Mouse (Mus musculus) retina, postnatal 1 day (tissue): ENCODE measurements at regions not wholly inside any gene's neighbourhood (a gene's known extent, or its start where the extent isn't known, plus 50 kb on each side); places are given as distances from the start of the nearest gene placed in this dataset.
A peak's percentile ranks its signal among the peaks of the same experiment; 100 is the strongest.

Experiments used
- DNase-seq: peaks from one replicate; pipeline ENCODE4 v3.0.0-alpha.2; 2012

- DNase-seq = no peak
Measured at GRCm38 (mm10) chr14:61696290-61696842, 89.1 kb downstream of the Kcnrg start.

DNA sequence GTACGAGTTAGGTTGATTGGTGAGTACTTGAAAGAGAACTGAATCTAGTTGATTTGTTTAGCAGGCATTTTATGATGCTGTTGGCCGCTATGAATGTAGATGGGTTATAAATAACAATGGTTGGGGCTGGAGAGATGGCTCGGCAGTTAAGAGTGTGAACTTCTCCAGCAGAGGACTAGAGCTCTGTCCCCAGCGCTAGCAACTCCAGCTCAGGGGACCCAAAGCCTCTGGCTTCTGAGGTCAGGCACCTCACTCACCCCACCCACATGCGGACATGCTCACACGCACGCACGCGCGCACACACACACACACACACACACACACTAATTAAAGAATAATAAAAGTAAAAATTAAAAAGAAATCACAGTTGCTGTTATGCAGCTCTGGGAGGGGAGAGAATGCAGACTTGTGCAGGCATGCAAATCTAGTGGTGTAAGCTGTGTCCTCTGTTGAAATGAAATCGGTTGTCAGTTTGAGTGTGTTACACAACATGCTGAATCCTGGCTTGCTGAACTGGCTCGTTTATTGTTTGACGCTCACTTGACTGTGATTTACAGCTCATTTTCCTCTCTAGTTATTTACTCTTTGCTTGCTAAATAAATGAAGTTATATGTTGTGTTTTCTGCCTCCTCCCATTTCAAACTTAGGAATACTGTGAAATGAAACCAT lies 89.8 kb downstream of the Kcnrg start:
- no peak for DNase-seq

GRCm38 (mm10) chr14:61697704-61698103 lies 90.4 kb downstream of the Kcnrg start:
- DNase-seq = no peak

- DNase-seq = no peak
Measured at GRCm38 (mm10) chr14:61698358-61699055, 91.2 kb downstream of the Kcnrg start.

- no peak for DNase-seq
Measured at GRCm38 (mm10) chr14:61699638-61700037, 92.4 kb downstream of the Kcnrg start.

DNA sequence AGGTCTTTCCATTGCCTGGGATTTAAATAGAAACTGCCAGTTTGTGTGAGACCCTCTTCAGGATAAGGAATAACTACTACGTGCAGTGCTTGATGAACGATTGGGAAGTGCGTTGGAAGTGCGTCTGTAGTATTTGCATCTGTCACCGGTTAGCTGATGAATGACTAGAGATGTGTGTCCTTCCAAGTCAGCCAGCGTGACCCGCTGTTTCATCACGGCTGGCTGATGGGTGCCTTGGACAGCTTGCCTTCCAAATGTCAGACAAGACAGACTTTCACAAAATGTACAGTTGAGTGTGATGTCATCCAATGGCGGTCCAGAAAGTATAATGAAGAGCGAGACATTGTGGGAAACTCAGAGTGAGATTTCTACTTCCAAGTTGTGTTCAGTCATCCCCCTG lies 93.9 kb downstream of the Kcnrg start:
- no peak for DNase-seq

GRCm38 (mm10) chr14:61703916-61704315 lies 96.7 kb downstream of the Kcnrg start:
- DNase-seq = no peak

GRCm38 (mm10) chr14:61706984-61707383 lies 99.7 kb downstream of the Kcnrg start:
- no peak for DNase-seq

DNA sequence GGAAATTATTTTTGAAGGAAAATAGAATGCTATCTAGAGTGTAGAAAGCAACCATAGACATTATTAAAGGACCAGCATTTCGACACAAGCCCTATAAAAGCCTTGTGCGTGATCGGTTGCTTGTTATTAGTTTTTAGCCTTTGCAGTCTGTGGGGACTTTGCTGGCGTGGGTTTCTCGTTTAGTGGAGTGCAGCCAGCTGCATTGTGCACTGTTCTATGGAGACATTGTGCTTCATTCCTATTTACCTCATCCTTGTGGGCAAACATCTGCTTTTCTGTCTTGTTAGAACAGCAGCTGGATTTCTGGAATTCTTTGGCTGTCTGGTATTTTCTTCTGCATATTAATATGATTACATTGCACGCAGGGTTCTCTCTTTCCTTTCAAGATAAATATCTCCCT lies 101.1 kb downstream of the Kcnrg start:
- DNase-seq = no peak

DNA sequence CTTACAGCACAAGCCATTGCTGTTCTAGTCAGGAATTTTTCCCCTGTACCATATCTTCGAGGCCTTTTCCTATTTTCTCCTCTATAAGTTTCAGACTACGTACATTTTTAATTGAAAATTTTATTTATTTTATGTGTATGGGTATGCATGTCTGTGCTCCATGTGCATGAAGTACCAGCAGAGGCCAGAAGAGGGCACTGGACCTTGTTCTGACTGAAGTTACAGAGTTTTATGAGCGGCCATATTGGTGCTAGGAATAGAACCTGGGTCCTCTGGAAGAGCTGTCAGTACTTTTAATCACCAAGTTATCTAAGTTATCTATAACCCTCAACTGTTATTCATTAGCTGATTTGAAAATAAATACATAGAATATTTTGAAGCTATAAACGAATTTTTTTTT lies 108.5 kb downstream of the Kcnrg start:
- DNase-seq = no peak

- no peak for DNase-seq
Measured at GRCm38 (mm10) chr14:61718392-61719124, 111.3 kb downstream of the Kcnrg start.

DNA sequence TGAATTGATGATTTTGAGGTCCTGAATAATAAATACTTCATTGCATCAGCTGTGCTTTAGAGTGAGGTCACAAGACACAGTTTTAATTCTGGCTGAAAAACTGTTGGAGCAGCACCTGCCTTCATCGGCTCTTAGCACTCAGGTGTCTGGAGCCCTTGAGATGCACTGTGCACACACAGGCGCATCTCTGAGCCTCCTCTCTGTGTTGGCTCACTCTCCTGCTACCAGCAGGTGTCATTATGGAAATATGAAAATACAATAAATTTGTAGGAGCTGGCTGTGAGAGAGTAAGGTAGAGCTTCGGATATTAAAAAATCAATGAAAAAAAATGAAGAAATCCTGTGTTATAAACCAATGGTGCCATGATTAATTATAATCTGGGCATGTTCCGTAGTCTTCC lies 114.0 kb downstream of the Kcnrg start:
- no peak for DNase-seq

DNA sequence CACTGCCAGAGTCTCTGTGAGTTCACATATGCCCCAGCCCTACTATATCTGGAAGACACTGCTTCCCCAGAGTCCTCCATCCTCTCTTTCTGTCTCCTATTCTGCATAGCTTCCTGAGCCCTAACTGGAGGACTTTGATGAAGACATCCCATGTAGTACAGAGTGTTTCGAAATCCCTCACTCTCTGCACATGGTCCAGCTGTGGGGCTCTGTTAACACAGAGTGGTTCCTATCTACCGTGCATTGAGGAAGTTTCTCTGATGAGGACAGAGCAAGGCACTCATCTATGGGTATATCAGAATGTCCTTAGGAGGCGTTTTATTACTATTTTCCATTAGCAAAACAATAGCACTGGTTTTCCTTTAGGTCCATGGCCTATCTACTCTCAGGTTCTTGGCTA lies 117.7 kb downstream of the Kcnrg start:
- no peak for DNase-seq

DNA sequence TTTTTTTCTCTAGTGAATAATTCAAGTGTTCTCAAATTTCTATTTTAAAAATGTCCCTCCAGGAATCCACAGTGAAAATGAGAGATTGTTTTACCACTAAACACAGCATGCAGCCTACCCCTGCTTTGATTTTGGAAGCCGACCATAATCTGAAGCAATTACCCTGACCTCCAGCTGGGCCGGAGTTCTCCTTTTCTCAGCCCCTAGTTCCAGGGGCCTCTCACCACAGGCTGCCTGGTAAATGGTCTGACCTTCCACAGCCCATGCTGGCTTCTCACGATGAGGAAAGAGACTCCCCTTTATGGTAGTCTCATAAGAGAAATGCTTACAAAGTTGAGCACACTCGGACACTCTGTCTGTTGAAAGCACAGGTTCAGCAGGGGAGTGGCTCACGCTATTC lies 121.3 kb downstream of the Kcnrg start:
- DNase-seq = no peak

DNA sequence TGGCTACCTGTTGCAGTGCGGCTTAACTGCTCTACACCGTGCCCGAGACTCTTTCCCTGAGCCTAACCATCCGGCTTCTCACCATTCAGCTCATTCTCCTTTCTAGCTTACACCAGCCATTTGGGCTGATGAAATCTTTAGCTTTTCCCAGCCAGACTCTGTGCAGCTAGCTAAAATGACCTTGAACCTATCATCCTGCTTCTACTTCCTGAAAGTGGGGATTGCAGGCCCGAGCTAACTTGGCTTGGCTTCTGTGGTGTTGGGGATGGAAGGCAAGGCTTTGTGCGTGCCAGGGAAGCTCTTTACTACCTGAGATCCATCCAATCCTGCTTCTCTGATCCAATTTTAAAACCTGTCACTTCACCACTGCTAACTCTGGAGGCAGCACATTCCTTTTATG lies 128.3 kb downstream of the Kcnrg start:
- no peak for DNase-seq

- DNase-seq = no peak
Measured at GRCm38 (mm10) chr14:61736384-61737322, 129.4 kb downstream of the Kcnrg start.

GRCm38 (mm10) chr14:61737504-61738040 lies 130.3 kb downstream of the Kcnrg start:
- DNase-seq = no peak

- no peak for DNase-seq
Measured at GRCm38 (mm10) chr14:61739453-61739852, 132.2 kb downstream of the Kcnrg start.

GRCm38 (mm10) chr14:61743855-61744408 lies 136.7 kb downstream of the Kcnrg start:
- peak; percentile 32 for DNase-seq

DNA sequence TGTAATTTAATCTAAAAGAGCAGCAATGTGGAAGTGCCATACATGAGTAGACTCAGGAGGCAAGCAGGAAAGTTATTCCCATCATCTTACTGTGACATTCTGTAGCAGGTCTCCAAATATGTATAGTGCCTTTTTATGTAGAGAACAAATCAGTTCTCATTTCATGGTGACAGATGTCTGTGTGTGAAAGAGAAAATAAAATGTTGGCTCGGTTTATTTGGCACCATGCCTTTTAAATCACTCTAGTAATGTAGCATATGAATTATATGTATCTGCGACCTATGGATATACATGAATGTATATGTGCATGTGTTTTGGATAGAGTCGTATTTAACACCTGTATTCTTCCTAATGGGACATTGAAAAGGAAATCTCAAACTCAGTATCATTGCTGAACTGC lies 146.2 kb downstream of the Kcnrg start:
- no peak for DNase-seq

GRCm38 (mm10) chr14:61756651-61757050 lies 149.4 kb downstream of the Kcnrg start:
- DNase-seq = no peak
